ENCODE assay signal across 24 mouse cellular contexts in genomic region chr1:162153118-162153517, GRCm38 (mm10).
DNase-seq lines count a peak whose midpoint lies in the region; ATAC-seq lines count a peak whose summit lies in the region.
"Had no signal": no experiment of that assay in that cellular context is flagged by ENCODE, and none has a peak within 500 bp of the region (broad histone marks: within the 10 kb centered on the region; RNA-seq: fewer than 3 reads in every experiment).

No protein-coding gene starts in this region.

- DNase-seq in neural tube, embryonic 10.5 days (ENCODE audit: extremely low spot score, low spot score): no peak
- peak; percentile 27 for DNase-seq in forelimb bud, embryonic 11.5 days (ENCODE audit: low read depth, low spot score)
- no peak for DNase-seq in kidney, adult 11 months
- DNase-seq in right cerebral cortex, postnatal 14 days: no peak
- DNase-seq: adrenal gland, adult 8-10 months; cerebellum, adult 11 months; cerebellum, adult 9-11 months; gastrocnemius, postnatal 14 days; heart, postnatal 14 days; kidney, postnatal 14 days; liver, embryonic 13.5 days; lung, adult 18-20 months; lung, postnatal 4 days; midbrain, embryonic 14.5 days; thymus, postnatal 4 days had no signal

- H3K36me3 ChIP-seq in neural tube, embryonic 15.5 days: no peaks in the 10 kb centered on the region
- no peaks in the 10 kb centered on the region for H3K36me3 ChIP-seq in limb, embryonic 13.5 days
- H3K36me3 ChIP-seq: forebrain, embryonic 12.5 days; G1E; liver, embryonic 13.5 days had no signal

- H3K4me3 ChIP-seq in neural tube, embryonic 15.5 days (replicated peaks): no peak overlapping the region
- no peak overlapping the region for H3K4me3 ChIP-seq in limb, embryonic 13.5 days
- H3K4me3 ChIP-seq: forebrain, embryonic 12.5 days; liver, embryonic 13.5 days; megakaryocyte, embryonic 14.5 days had no signal

- no peak overlapping the region for H3K4me2 ChIP-seq in neural tube, embryonic 15.5 days
- H3K4me2 ChIP-seq in limb, embryonic 13.5 days (replicated peaks): no peak overlapping the region
- H3K4me2 ChIP-seq: forebrain, embryonic 12.5 days; liver, embryonic 13.5 days had no signal

- WGBS in neural tube, embryonic 15.5 days: 48% methylated on average over 5 of the region's 5 CpGs
- 34% methylated on average over 5 of the region's 5 CpGs for WGBS in limb, embryonic 13.5 days

- no peaks in the 10 kb centered on the region for H3K27me3 ChIP-seq in neural tube, embryonic 15.5 days (replicated peaks)
- H3K27me3 ChIP-seq in limb, embryonic 13.5 days: no peaks in the 10 kb centered on the region
- H3K27me3 ChIP-seq: forebrain, embryonic 12.5 days; liver, embryonic 13.5 days; megakaryocyte, embryonic 14.5 days had no signal

- no peak overlapping the region for H3K27ac ChIP-seq in neural tube, embryonic 15.5 days (replicated peaks)
- H3K27ac ChIP-seq in limb, embryonic 13.5 days: peak overlapping the region; percentile 84
- H3K27ac ChIP-seq: forebrain, embryonic 12.5 days; liver, embryonic 13.5 days had no signal

- H3K9me3 ChIP-seq in neural tube, embryonic 15.5 days (replicated peaks): no peaks in the 10 kb centered on the region
- no peaks in the 10 kb centered on the region for H3K9me3 ChIP-seq in limb, embryonic 13.5 days
- H3K9me3 ChIP-seq: forebrain, embryonic 12.5 days; G1E; liver, embryonic 13.5 days; megakaryocyte, embryonic 14.5 days had no signal

- no peak overlapping the region for H3K9ac ChIP-seq in neural tube, embryonic 15.5 days (replicated peaks)
- H3K9ac ChIP-seq in limb, embryonic 13.5 days: no peak overlapping the region
- H3K9ac ChIP-seq: forebrain, embryonic 12.5 days; liver, embryonic 13.5 days had no signal

- no peaks in the 10 kb centered on the region for H3K4me1 ChIP-seq in neural tube, embryonic 15.5 days
- H3K4me1 ChIP-seq in limb, embryonic 13.5 days: peaks cover 38% of the 10 kb centered on the region
- H3K4me1 ChIP-seq: forebrain, embryonic 12.5 days; megakaryocyte, embryonic 14.5 days had no signal

- peak; percentile 41; the same call in 1 of the 2 replicates for ATAC-seq in neural tube, embryonic 15.5 days (ENCODE audit: low FRiP score)
- ATAC-seq in limb, embryonic 13.5 days (ENCODE audit: low FRiP score, low read depth): peak; percentile 68; the same call in 1 of the 2 replicates
- ATAC-seq in megakaryocyte-erythroid progenitor cell, adult 5-6 weeks (replicated peaks; ENCODE audit: low FRiP score, low TSS enrichment, poor library complexity, severe bottlenecking): no peak
- ATAC-seq: hindbrain, embryonic 16.5 days; intestine, postnatal 0 days; lung, postnatal 0 days had no signal
